Comparison of ENCODE assay signal across 8 mouse cellular contexts in genomic region chr1:55363586-55363985, GRCm38 (mm10). TPM values are rescaled to one million over a fixed set of nuclear protein-coding genes. Genes with fewer than 3 reads are reported as not detected.
A peak's percentile ranks its signal among the peaks of the same experiment; 100 is the strongest.
DNase-seq lines count a peak whose midpoint lies in the region; ATAC-seq and TF ChIP-seq lines count a peak whose summit lies in the region.

No protein-coding gene starts in this region.

- TF ChIP-seq POLR2A in olfactory bulb, adult 2 months (IDR thresholded peaks at IDR 0.05; ENCODE audit: insufficient read depth, low read depth, low read length), result no peak

- peak overlapping the region; percentile 59 for H3K4me2 ChIP-seq in heart, embryonic 11.5 days
- H3K4me2 ChIP-seq in kidney, embryonic 14.5 days (replicated peaks; ENCODE audit: low read depth, low read length), result peak overlapping the region; percentile 54
- peak overlapping the region; percentile 66 for H3K4me2 ChIP-seq in lung, embryonic 16.5 days (ENCODE audit: low read depth, low read length)

- peaks cover 15% of the 10 kb centered on the region for H3K27me3 ChIP-seq in heart, embryonic 11.5 days (ENCODE audit: control insufficient read depth, insufficient read depth, low read length)
- H3K27me3 ChIP-seq in kidney, embryonic 14.5 days (ENCODE audit: control insufficient read depth, insufficient read depth, low read length), result peaks cover 21% of the 10 kb centered on the region
- peaks cover 17% of the 10 kb centered on the region for H3K27me3 ChIP-seq in lung, embryonic 16.5 days (ENCODE audit: control insufficient read depth, insufficient read depth, low read depth, low read length)

- H3K4me3 ChIP-seq in heart, embryonic 11.5 days (ENCODE audit: low read depth, low read length), result peak overlapping the region; percentile 37
- peak overlapping the region; percentile 43 for H3K4me3 ChIP-seq in kidney, embryonic 14.5 days (ENCODE audit: low read length)
- H3K4me3 ChIP-seq in lung, embryonic 16.5 days (ENCODE audit: low read length), result peak overlapping the region; percentile 53
- H3K4me3 ChIP-seq in olfactory bulb, adult 2 months (ENCODE audit: insufficient read depth, low read depth, low read length), result peak overlapping the region; percentile 43

- no peak overlapping the region for H3K9ac ChIP-seq in heart, embryonic 11.5 days (ENCODE audit: low read depth, low read length)
- peak overlapping the region; percentile 42; the same call in 1 of the 2 replicates for H3K9ac ChIP-seq in kidney, embryonic 14.5 days (ENCODE audit: low read depth, low read length)
- H3K9ac ChIP-seq in lung, embryonic 16.5 days (ENCODE audit: low read length), result peak overlapping the region; percentile 51; the same call in 1 of the 2 replicates

- DNase-seq in right cerebral cortex, adult 18-20 months, result peak; percentile 6
- no peak for DNase-seq in right cerebral cortex, postnatal 14 days
- peak; percentile 26 for DNase-seq in embryo, embryonic 11.5 days (ENCODE audit: low read depth, low spot score)
- DNase-seq in ovary, postnatal 10 days (ENCODE audit: low spot score), result no peak

- peaks cover 3% of the 10 kb centered on the region for H3K9me3 ChIP-seq in heart, embryonic 11.5 days (replicated peaks; ENCODE audit: control insufficient read depth, low read length)
- H3K9me3 ChIP-seq in kidney, embryonic 14.5 days (ENCODE audit: control insufficient read depth, low read length), result peaks cover 10% of the 10 kb centered on the region
- H3K9me3 ChIP-seq in lung, embryonic 16.5 days (ENCODE audit: control insufficient read depth, low read length), result peaks cover 9% of the 10 kb centered on the region

- ATAC-seq in heart, embryonic 11.5 days (replicated peaks; ENCODE audit: insufficient number of reproducible peaks, low FRiP score, low TSS enrichment), result 0 out of 2 replicates have a peak, but pooled peaks have one; percentile 52
- ATAC-seq in kidney, embryonic 14.5 days (ENCODE audit: low FRiP score, low TSS enrichment), result peak; percentile 87
- peak; percentile 71 for ATAC-seq in lung, embryonic 16.5 days (ENCODE audit: low read depth)

- TF ChIP-seq CTCF in olfactory bulb, adult 2 months (IDR thresholded peaks at IDR 0.05; ENCODE audit: insufficient read depth, low read depth, low read length), result no peak

- no peak overlapping the region for H3K27ac ChIP-seq in heart, embryonic 11.5 days (ENCODE audit: low read depth, low read length)
- no peak overlapping the region for H3K27ac ChIP-seq in kidney, embryonic 14.5 days (ENCODE audit: low read depth, low read length)
- no peak overlapping the region for H3K27ac ChIP-seq in lung, embryonic 16.5 days (ENCODE audit: low read length)
- no peak overlapping the region for H3K27ac ChIP-seq in olfactory bulb, adult 2 months (ENCODE audit: insufficient read depth, low read depth, low read length)

- H3K4me1 ChIP-seq in heart, embryonic 11.5 days (ENCODE audit: control insufficient read depth, insufficient read depth, low read length), result no peaks in the 10 kb centered on the region; the same call in 1 of the 2 replicates
- H3K4me1 ChIP-seq in kidney, embryonic 14.5 days (ENCODE audit: control insufficient read depth, insufficient read depth, low read length), result 0 out of 2 replicates have a peak, but pooled peaks cover 5% of the 10 kb centered on the region
- peaks cover 3% of the 10 kb centered on the region; the same call in 1 of the 2 replicates for H3K4me1 ChIP-seq in lung, embryonic 16.5 days (replicated peaks; ENCODE audit: control insufficient read depth, insufficient read depth, low read length)
- no peaks in the 10 kb centered on the region for H3K4me1 ChIP-seq in olfactory bulb, adult 2 months (ENCODE audit: control insufficient read depth, insufficient read depth, low read length)

- 3% methylated on average over 20 of the region's 27 CpGs for WGBS in heart, embryonic 11.5 days (ENCODE audit: insufficient replicate concordance)
- WGBS in kidney, embryonic 14.5 days, result 1% methylated on average over 19 of the region's 27 CpGs
- WGBS in lung, embryonic 16.5 days, result 3% methylated on average over 27 of the region's 27 CpGs
- 3% methylated on average over 27 of the region's 27 CpGs for WGBS in olfactory bulb, adult 2 months

- no peaks in the 10 kb centered on the region for H3K36me3 ChIP-seq in heart, embryonic 11.5 days (ENCODE audit: control insufficient read depth, insufficient read depth, low read length)
- H3K36me3 ChIP-seq in kidney, embryonic 14.5 days (ENCODE audit: control insufficient read depth, insufficient read depth, low read length), result no peaks in the 10 kb centered on the region
- no peaks in the 10 kb centered on the region for H3K36me3 ChIP-seq in lung, embryonic 16.5 days (ENCODE audit: control insufficient read depth, insufficient read depth, low read length)

RNA-seq across cellular contexts. Expression of gene Boll, which starts 0.3 kb away (rescaled TPM):
- 0.20 and 0.33 TPM in 2 replicates for polyA plus RNA-seq in heart, embryonic 11.5 days (2014; fragmentation: Nextera tagmentation; extraction: Ambion mirVana)
- 0.51 and 0.72 TPM in 2 replicates for polyA plus RNA-seq in kidney, embryonic 14.5 days (2014; fragmentation: Nextera tagmentation; extraction: Ambion mirVana)
- 0.08 and 0.31 TPM in 2 replicates for polyA plus RNA-seq in lung, embryonic 16.5 days (2015; fragmentation: Nextera tagmentation; extraction: Ambion mirVana)
- not detected in 2 replicates for polyA plus RNA-seq in olfactory bulb, adult 2 months (2012; ENCODE audit: insufficient read depth, insufficient read length, low replicate concordance, missing spikeins)

RNA-seq across cellular contexts. Expression of gene Plcl1, which starts 42.1 kb away (rescaled TPM):
- 0.70 and 1.1 TPM in 2 replicates for polyA plus RNA-seq in heart, embryonic 11.5 days (2014; fragmentation: Nextera tagmentation; extraction: Ambion mirVana)
- 4.7 and 5.7 TPM in 2 replicates for polyA plus RNA-seq in kidney, embryonic 14.5 days (2014; fragmentation: Nextera tagmentation; extraction: Ambion mirVana)
- 1.9 and 2.0 TPM in 2 replicates for polyA plus RNA-seq in lung, embryonic 16.5 days (2015; fragmentation: Nextera tagmentation; extraction: Ambion mirVana)
- polyA plus RNA-seq in olfactory bulb, adult 2 months (2012; ENCODE audit: insufficient read depth, insufficient read length, low replicate concordance, missing spikeins), result not detected in 2 replicates

Comparison
In these comparisons a context has a peak if more than half of its experiments do, and no peak if none do; other contexts are left out.
1. DNase-seq: peak in right cerebral cortex, adult 18-20 months (single experiment) and embryo, embryonic 11.5 days (single experiment); none in right cerebral cortex, postnatal 14 days (single experiment) and ovary, postnatal 10 days (single experiment).
2. Peak in every context shown above with its lines, with median percentiles within 50 percentile points of each other: ATAC-seq, H3K4me2 ChIP-seq and H3K4me3 ChIP-seq.